Mouse (Mus musculus): ENCODE measurements at regions not wholly inside any gene's neighbourhood (a gene's known extent, or its start where the extent isn't known, plus 50 kb on each side); places are given as distances from the start of the nearest gene placed in this dataset.

DNA sequence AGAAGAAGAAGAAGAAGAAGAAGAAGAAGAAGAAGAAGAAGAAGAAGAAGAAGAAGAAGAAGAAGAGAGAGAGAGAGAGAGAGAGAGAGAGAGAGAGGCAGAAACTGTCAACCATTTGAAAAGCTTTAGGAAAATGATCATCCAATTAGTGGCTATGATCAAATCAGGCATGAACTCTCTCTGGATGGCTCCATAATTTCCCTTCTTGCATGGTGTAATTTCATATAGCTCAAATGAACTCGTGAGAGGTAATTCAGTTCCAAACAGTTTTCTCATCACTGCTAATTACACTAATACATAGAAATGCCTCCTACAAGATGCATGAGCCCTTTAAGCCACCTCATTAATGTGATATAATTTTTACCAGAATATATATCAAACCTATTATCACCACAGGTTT, 233.9 kb upstream of the Meis2 start:
- TF ChIP-seq CTCF (IDR thresholded peaks at IDR 0.05; ENCODE audit: insufficient read depth, low read depth, low read length) (no peak), POLR2A (IDR thresholded peaks at IDR 0.05; ENCODE audit: insufficient read depth, low read depth, low read length) (no peak)
